Mouse (Mus musculus): ENCODE results near the gene Snapc2.

The Snapc2 gene

GRCm38 (mm10) chr8:4267627-4268026 lies 14.7 kb downstream of the Snapc2 start:
- DNase-seq (ENCODE audit: low spot score): no peak

GRCm38 (mm10) chr8:4269609-4270008 lies 16.7 kb downstream of the Snapc2 start:
- DNase-seq (ENCODE audit: low spot score): no peak

- DNase-seq (ENCODE audit: low spot score): peak; percentile 95
These were observed 22.6 kb downstream of the Snapc2 start, which contains the start of gene Timm44 for GRCm38 (mm10) chr8:4275275-4276110. Timm44 (minus strand) TSS chr8:4275913.

- no peak for DNase-seq (ENCODE audit: low spot score)
These were observed 23.2 kb downstream of the Snapc2 start for GRCm38 (mm10) chr8:4276111-4276465.

GRCm38 (mm10) chr8:4292738-4293137 lies 39.9 kb downstream of the Snapc2 start:
- no peak for DNase-seq (ENCODE audit: low spot score)

- no peak for DNase-seq (ENCODE audit: low spot score)
These were observed 44.9 kb downstream of the Snapc2 start for GRCm38 (mm10) chr8:4297822-4298221.

- no peak for DNase-seq (ENCODE audit: low spot score)
These were observed 51.3 kb downstream of the Snapc2 start for GRCm38 (mm10) chr8:4304124-4304547.
